Mouse (Mus musculus): Measurements from ENCODE around the gene Gm21976.

DNA sequence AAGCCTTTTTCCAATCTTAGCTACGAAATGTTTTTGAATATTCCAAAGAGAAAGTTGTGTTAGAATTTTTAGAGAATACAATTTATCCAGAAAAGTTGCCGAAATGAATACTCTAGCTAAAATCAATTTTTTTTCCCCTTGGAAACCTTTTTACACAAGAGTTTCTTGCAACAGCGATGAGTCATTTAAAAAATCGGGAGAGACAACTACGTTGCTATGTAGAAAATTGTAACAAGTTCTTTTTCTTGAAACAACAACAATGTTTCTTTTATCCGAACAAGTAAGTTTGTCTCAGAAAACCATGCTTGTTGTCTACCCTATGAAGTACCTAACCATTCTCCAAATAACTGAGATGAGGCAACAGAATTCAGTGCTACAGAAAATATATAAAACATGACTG, 38.2 kb downstream of the Gm21976 start:
- no peak for TF ChIP-seq POLR2A (IDR thresholded peaks at IDR 0.05; ENCODE audit: insufficient read length, low read depth)
- TF ChIP-seq E2F4 (IDR thresholded peaks at IDR 0.05; ENCODE audit: insufficient read depth): no peak
- TF ChIP-seq POLR2AphosphoS2 (IDR thresholded peaks at IDR 0.05; ENCODE audit: insufficient read length, low read depth): no peak
- no peak for TF ChIP-seq TCF12 (IDR thresholded peaks at IDR 0.05; ENCODE audit: insufficient read depth, poor library complexity, severe bottlenecking)
- no peak for TF ChIP-seq REST (IDR thresholded peaks at IDR 0.05; ENCODE audit: insufficient read depth, insufficient read length)
